Mouse (Mus musculus): ENCODE measurements around the gene Nat8f1. TPM values are rescaled to one million over a fixed set of nuclear protein-coding genes. Genes with fewer than 3 reads are reported as not detected.

Nat8f1 gene
- polyA plus RNA-seq, 1 experiment = 3.8 TPM

DNA sequence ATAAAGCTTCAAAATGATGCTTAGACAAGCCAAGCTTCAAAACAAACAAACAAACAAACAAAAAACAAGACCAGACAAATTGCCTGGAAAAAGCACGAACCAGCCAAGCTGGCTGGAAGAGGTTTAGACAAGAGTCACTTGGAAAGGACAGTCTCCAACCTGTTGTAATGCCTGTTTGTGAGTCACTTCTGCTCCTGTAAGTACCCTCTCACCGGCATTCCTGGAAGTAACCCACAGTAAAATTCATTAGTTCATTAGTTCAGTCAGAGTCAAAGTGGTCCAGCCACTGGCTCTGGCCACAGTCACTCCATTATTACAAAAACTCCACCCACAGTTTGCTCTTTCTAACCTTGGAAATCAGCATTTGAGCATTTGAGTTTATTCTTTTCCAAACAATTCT lies 51.6 kb downstream of the Nat8f1 start:
- TF ChIP-seq MAX (IDR thresholded peaks at IDR 0.05; ENCODE audit: low read depth) (no peak), SRF (IDR thresholded peaks at IDR 0.05; ENCODE audit: control insufficient read depth, insufficient read length, low read depth) (no peak), REST (IDR thresholded peaks at IDR 0.05; ENCODE audit: insufficient read depth, insufficient read length) (no peak), POLR2AphosphoS2 (IDR thresholded peaks at IDR 0.05; ENCODE audit: insufficient read length, low read depth) (no peak)

DNA sequence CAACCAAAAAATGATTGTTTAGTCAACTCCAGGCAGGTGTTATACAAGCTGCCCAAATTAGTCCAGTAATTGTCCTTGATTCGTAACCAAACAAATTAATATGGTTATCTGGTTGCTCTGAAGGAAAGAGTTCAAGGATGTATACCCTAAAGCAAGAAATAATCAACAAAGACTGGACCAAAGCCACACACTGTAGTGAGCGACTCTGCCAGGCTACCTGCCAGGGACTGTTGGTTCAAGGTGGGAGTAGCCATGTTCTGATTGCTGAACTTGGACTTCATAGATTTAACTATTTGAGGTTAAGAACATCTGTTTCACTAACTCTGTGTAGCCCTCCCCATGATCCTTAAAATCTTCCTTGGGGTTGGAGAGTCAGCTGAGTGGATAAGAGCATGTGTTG lies 52.4 kb downstream of the Nat8f1 start:
- Histone ChIP-seq H3K4me3 (no peak overlapping the region), H3K27me3 (ENCODE audit: control insufficient read depth, insufficient read depth, insufficient read length) (peaks cover 17% of the 10 kb centered on the region), H3K79me2 (ENCODE audit: control insufficient read depth, insufficient read depth) (no peaks in the 10 kb centered on the region), H3K4me2 (ENCODE audit: low read depth) (no peak overlapping the region), H3ac (ENCODE audit: control insufficient read depth, insufficient read length) (no peak overlapping the region), H3K36me3 (ENCODE audit: control insufficient read depth, insufficient read depth) (no peaks in the 10 kb centered on the region)
- TF ChIP-seq E2F4 (IDR thresholded peaks at IDR 0.05; ENCODE audit: insufficient read depth) = no peak
- TF ChIP-seq SRF (IDR thresholded peaks at IDR 0.05; ENCODE audit: control insufficient read depth, insufficient read length, low read depth) = no peak
- no peak for TF ChIP-seq POLR2AphosphoS2 (IDR thresholded peaks at IDR 0.05; ENCODE audit: insufficient read length, low read depth)
- no peak for TF ChIP-seq POLR2A (IDR thresholded peaks at IDR 0.05; ENCODE audit: insufficient read length, low read depth)
- TF ChIP-seq CEBPB (IDR thresholded peaks at IDR 0.05; ENCODE audit: insufficient read depth, poor library complexity, severe bottlenecking) = no peak
- TF ChIP-seq MYOD1 (IDR thresholded peaks at IDR 0.05; ENCODE audit: control insufficient read depth in 1 of 3, insufficient read length in 2 of 3, low read depth in 2 of 3) = no peak
- TF ChIP-seq USF1 (IDR thresholded peaks at IDR 0.05; ENCODE audit: low read depth) = no peak
- TF ChIP-seq MAX (IDR thresholded peaks at IDR 0.05; ENCODE audit: low read depth) = no peak
- no peak for TF ChIP-seq REST (IDR thresholded peaks at IDR 0.05; ENCODE audit: insufficient read depth, insufficient read length)
- TF ChIP-seq TCF12 (IDR thresholded peaks at IDR 0.05; ENCODE audit: insufficient read depth, poor library complexity, severe bottlenecking) = no peak
- no peak for TF ChIP-seq TCF3 (IDR thresholded peaks at IDR 0.05; ENCODE audit: insufficient read length, low read depth)
- no peak for TF ChIP-seq MYOG (IDR thresholded peaks at IDR 0.05; ENCODE audit: control insufficient read depth in 1 of 3, insufficient read depth in 1 of 3, insufficient read length in 2 of 3, low read depth in 2 of 3)

More for the DNA sequence above, 51.6 kb downstream of the Nat8f1 start:
- peaks cover 22% of the 10 kb centered on the region for H3K27me3 ChIP-seq (ENCODE audit: control insufficient read depth, insufficient read depth, insufficient read length)
- H3K36me3 ChIP-seq (ENCODE audit: control insufficient read depth, insufficient read depth) = no peaks in the 10 kb centered on the region
- H3ac ChIP-seq (ENCODE audit: control insufficient read depth, insufficient read length) = no peak overlapping the region
- H3K79me2 ChIP-seq (ENCODE audit: control insufficient read depth, insufficient read depth) = no peaks in the 10 kb centered on the region
- no peak overlapping the region for H3K4me2 ChIP-seq (ENCODE audit: low read depth)
- H3K4me3 ChIP-seq = no peak overlapping the region

DNA sequence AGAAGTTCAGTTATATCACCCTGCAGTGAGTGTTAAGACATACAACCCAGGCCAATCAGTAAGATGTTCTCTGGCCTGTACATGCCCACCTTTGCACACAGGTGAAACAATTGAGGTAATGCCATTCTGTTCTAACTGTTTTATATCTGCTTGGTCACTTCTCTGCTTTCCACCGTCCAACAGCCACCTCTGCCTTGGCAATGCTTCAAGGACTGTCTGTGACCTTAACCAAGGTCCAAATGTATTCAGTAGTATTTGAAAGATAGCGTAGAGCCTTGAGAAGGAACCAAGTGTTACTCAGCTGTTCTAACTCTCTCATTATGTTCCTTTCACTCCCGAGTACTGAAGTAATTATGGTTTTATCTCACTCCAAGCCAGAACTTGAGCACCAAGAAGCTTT lies 52.9 kb downstream of the Nat8f1 start:
- Histone ChIP-seq H3K27me3 (ENCODE audit: control insufficient read depth, insufficient read depth, insufficient read length) (peaks cover 14% of the 10 kb centered on the region), H3K36me3 (ENCODE audit: control insufficient read depth, insufficient read depth) (no peaks in the 10 kb centered on the region), H3ac (ENCODE audit: control insufficient read depth, insufficient read length) (no peak overlapping the region), H3K4me3 (no peak overlapping the region), H3K4me2 (ENCODE audit: low read depth) (no peak overlapping the region), H3K79me2 (ENCODE audit: control insufficient read depth, insufficient read depth) (no peaks in the 10 kb centered on the region)
- TF ChIP-seq USF1 (IDR thresholded peaks at IDR 0.05; ENCODE audit: low read depth) = no peak
- no peak for TF ChIP-seq MAX (IDR thresholded peaks at IDR 0.05; ENCODE audit: low read depth)
- TF ChIP-seq TCF12 (IDR thresholded peaks at IDR 0.05; ENCODE audit: insufficient read depth, poor library complexity, severe bottlenecking) = no peak
- TF ChIP-seq POLR2AphosphoS2 (IDR thresholded peaks at IDR 0.05; ENCODE audit: insufficient read length, low read depth) = no peak
- TF ChIP-seq MYOD1 (IDR thresholded peaks at IDR 0.05; ENCODE audit: control insufficient read depth in 1 of 3, insufficient read length in 2 of 3, low read depth in 2 of 3) = no peak
- no peak for TF ChIP-seq POLR2A (IDR thresholded peaks at IDR 0.05; ENCODE audit: insufficient read length, low read depth)
- TF ChIP-seq SRF (IDR thresholded peaks at IDR 0.05; ENCODE audit: control insufficient read depth, insufficient read length, low read depth) = no peak
- no peak for TF ChIP-seq TCF3 (IDR thresholded peaks at IDR 0.05; ENCODE audit: insufficient read length, low read depth)
- TF ChIP-seq CEBPB (IDR thresholded peaks at IDR 0.05; ENCODE audit: insufficient read depth, poor library complexity, severe bottlenecking) = no peak
- TF ChIP-seq E2F4 (IDR thresholded peaks at IDR 0.05; ENCODE audit: insufficient read depth) = no peak
- no peak for TF ChIP-seq MYOG (IDR thresholded peaks at IDR 0.05; ENCODE audit: control insufficient read depth in 1 of 3, insufficient read depth in 1 of 3, insufficient read length in 2 of 3, low read depth in 2 of 3)
- TF ChIP-seq REST (IDR thresholded peaks at IDR 0.05; ENCODE audit: insufficient read depth, insufficient read length) = no peak

DNA sequence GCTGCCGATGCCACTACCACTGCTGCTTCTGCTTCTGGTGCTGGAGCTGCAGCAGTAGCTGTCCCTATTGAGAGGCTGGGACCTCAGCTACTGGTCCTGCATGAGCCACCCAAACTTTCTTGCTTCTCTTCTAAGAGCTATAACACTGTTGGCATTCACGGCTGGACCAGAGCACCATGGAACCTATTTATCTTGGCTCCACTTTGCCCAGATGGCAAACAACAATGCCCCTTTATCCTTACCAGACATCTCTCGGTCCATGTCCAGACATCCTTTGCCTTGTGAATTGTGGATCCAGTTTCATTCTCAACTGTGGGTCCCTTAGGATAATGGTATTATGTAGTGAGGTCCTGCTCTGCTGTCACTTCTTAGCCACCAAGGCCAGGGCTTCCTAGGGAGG lies 54.2 kb downstream of the Nat8f1 start:
- no peak for TF ChIP-seq REST (IDR thresholded peaks at IDR 0.05; ENCODE audit: insufficient read depth, insufficient read length)
- no peak for TF ChIP-seq TCF12 (IDR thresholded peaks at IDR 0.05; ENCODE audit: insufficient read depth, poor library complexity, severe bottlenecking)
- no peak for TF ChIP-seq SRF (IDR thresholded peaks at IDR 0.05; ENCODE audit: control insufficient read depth, insufficient read length, low read depth)
- no peak for TF ChIP-seq POLR2AphosphoS2 (IDR thresholded peaks at IDR 0.05; ENCODE audit: insufficient read length, low read depth)
- TF ChIP-seq POLR2A (IDR thresholded peaks at IDR 0.05; ENCODE audit: insufficient read length, low read depth) = no peak
- TF ChIP-seq MYOG (IDR thresholded peaks at IDR 0.05; ENCODE audit: control insufficient read depth in 1 of 3, insufficient read depth in 1 of 3, insufficient read length in 2 of 3, low read depth in 2 of 3) = no peak
- TF ChIP-seq MAX (IDR thresholded peaks at IDR 0.05; ENCODE audit: low read depth) = no peak
- no peak for TF ChIP-seq CEBPB (IDR thresholded peaks at IDR 0.05; ENCODE audit: insufficient read depth, poor library complexity, severe bottlenecking)
- TF ChIP-seq TCF3 (IDR thresholded peaks at IDR 0.05; ENCODE audit: insufficient read length, low read depth) = no peak
- TF ChIP-seq E2F4 (IDR thresholded peaks at IDR 0.05; ENCODE audit: insufficient read depth) = no peak
- no peak for TF ChIP-seq MYOD1 (IDR thresholded peaks at IDR 0.05; ENCODE audit: control insufficient read depth in 1 of 3, insufficient read length in 2 of 3, low read depth in 2 of 3)
- TF ChIP-seq USF1 (IDR thresholded peaks at IDR 0.05; ENCODE audit: low read depth) = no peak
- H3K79me2 ChIP-seq (ENCODE audit: control insufficient read depth, insufficient read depth) = no peaks in the 10 kb centered on the region
- H3ac ChIP-seq (ENCODE audit: control insufficient read depth, insufficient read length) = no peak overlapping the region
- H3K27me3 ChIP-seq (ENCODE audit: control insufficient read depth, insufficient read depth, insufficient read length) = peaks cover 14% of the 10 kb centered on the region
- H3K36me3 ChIP-seq (ENCODE audit: control insufficient read depth, insufficient read depth) = no peaks in the 10 kb centered on the region
- no peak overlapping the region for H3K4me2 ChIP-seq (ENCODE audit: low read depth)
- no peak overlapping the region for H3K4me3 ChIP-seq

Other genes starting within 250 kb of the Nat8f1 start
- not detected for gene Nat8f7, start 202.5 kb downstream of the Nat8f1 start, polyA plus RNA-seq (2012; fragmentation: generic; extraction: Trizol)
- not detected for gene Nat8f3, start 149.9 kb downstream of the Nat8f1 start, polyA plus RNA-seq (2012; fragmentation: generic; extraction: Trizol)
- gene Nat8f6, start 94.7 kb downstream of the Nat8f1 start, polyA plus RNA-seq (2012; fragmentation: generic; extraction: Trizol) = not detected
- not detected for gene Nat8f5, start 94.7 kb downstream of the Nat8f1 start, polyA plus RNA-seq (2012; fragmentation: generic; extraction: Trizol)
- gene Nat8, start 83.6 kb downstream of the Nat8f1 start, polyA plus RNA-seq (2012; fragmentation: generic; extraction: Trizol) = not detected
- not detected for gene Nat8f2, start 46.5 kb downstream of the Nat8f1 start, polyA plus RNA-seq (2012; fragmentation: generic; extraction: Trizol)
- 0.31 TPM for gene Nat8f4, start 10.8 kb downstream of the Nat8f1 start, polyA plus RNA-seq (2012; fragmentation: generic; extraction: Trizol)
- 19.8 TPM for gene Tprkb, start 3.8 kb downstream of the Nat8f1 start, polyA plus RNA-seq (2012; fragmentation: generic; extraction: Trizol)
- gene Dusp11, start 46.0 kb upstream of the Nat8f1 start, polyA plus RNA-seq (2012; fragmentation: generic; extraction: Trizol) = 20.8 TPM
- not detected for gene Figla, start 100.5 kb upstream of the Nat8f1 start, polyA plus RNA-seq (2012; fragmentation: generic; extraction: Trizol)
- gene Add2, start 113.0 kb upstream of the Nat8f1 start, polyA plus RNA-seq (2012; fragmentation: generic; extraction: Trizol) = 3.6 TPM